Mouse (Mus musculus) left cerebral cortex, postnatal 25 days (tissue): Measurements from ENCODE around the gene Pccb. TPM values are rescaled to one million over a fixed set of nuclear protein-coding genes. Genes with fewer than 3 reads are reported as not detected.
A peak's percentile ranks its signal among the peaks of the same experiment; 100 is the strongest.

ENCODE experiments used
- DNase-seq, 2 experiments: peaks; one replicate each; pipeline ENCODE4 v3.0.0; 2022; ENCODE audit warnings: low spot score in 2 of 2, mixed read lengths in 1 of 2
- intact Hi-C: fragments of 180-260 bp; cut with DNase I; formaldehyde crosslinking; loops from one replicate; pipeline ENCODE4 v1.15.1; 2025
- total RNA-seq, 2 experiments: library from RNA; stranded (reverse); gene quantifications; 2 replicates each; pipeline ENCODE4 v1.2.3; 2021

Gene Pccb
- 10 to 100 TPM; 37.6 to 39.0 TPM for total RNA-seq

GRCm38 (mm10) chr9:101034448-101035098 is at the start of gene Pccb:
TSS of gene Pccb (minus strand) at chr9:101034898.
- peak; percentile 97 to 98 for DNase-seq
- intact Hi-C loops = loop anchor here (1.0 kb wide), 1 partner anchor 39 kb away; no protein-coding TSS in a partner anchor

GRCm38 (mm10) chr9:101083728-101084127 is 49.0 kb upstream of the Pccb start:
- DNase-seq = peak in 1 of 2 experiments; percentile 80
- intact Hi-C loops = no loop called here

- intact Hi-C loops = no loop called here
- no peak for DNase-seq
Measured at GRCm38 (mm10) chr9:101080046-101080685, 45.5 kb upstream of the Pccb start.

GRCm38 (mm10) chr9:101078579-101078978 is 43.9 kb upstream of the Pccb start:
- DNase-seq = no peak
- intact Hi-C loops = loop anchor here (5.0 to 10.0 kb wide), 2 partner anchors 79 to 176 kb away; partner anchors contain the start of gene Ppp2r3a

- intact Hi-C loops = loop anchor here (5.0 to 10.0 kb wide), 2 partner anchors 80 to 177 kb away; partner anchors contain the start of gene Ppp2r3a
- DNase-seq = no peak
Measured at GRCm38 (mm10) chr9:101077486-101077885, 42.8 kb upstream of the Pccb start.

GRCm38 (mm10) chr9:101076095-101076875 is 41.6 kb upstream of the Pccb start:
- peak in 1 of 2 experiments; percentile 28 for DNase-seq
- intact Hi-C loops = loop anchor here (5.0 to 10.0 kb wide), 2 partner anchors 81 to 179 kb away; partner anchors contain the start of gene Ppp2r3a

GRCm38 (mm10) chr9:101075694-101076093 is 41.0 kb upstream of the Pccb start:
- DNase-seq = no peak
- intact Hi-C loops = loop anchor here (5.0 to 10.0 kb wide), 2 partner anchors 82 to 179 kb away; partner anchors contain the start of gene Ppp2r3a

GRCm38 (mm10) chr9:101075091-101075581 is 40.4 kb upstream of the Pccb start:
- intact Hi-C loops = loop anchor here (5.0 to 10.0 kb wide), 2 partner anchors 82 to 180 kb away; partner anchors contain the start of gene Ppp2r3a
- no peak for DNase-seq

GRCm38 (mm10) chr9:101074332-101075021 is 39.8 kb upstream of the Pccb start:
- intact Hi-C loops = loop anchor here (5.0 to 10.0 kb wide), 2 partner anchors 83 to 180 kb away; partner anchors contain the start of gene Ppp2r3a
- DNase-seq = peak; percentile 84 to 86

GRCm38 (mm10) chr9:101073987-101074331 is 39.3 kb upstream of the Pccb start, which contains the start of gene Msl2:
TSS of gene Msl2 (plus strand) at chr9:101074101.
- intact Hi-C loops = loop anchor here (1.0 to 10.0 kb wide), 3 partner anchors 40 to 431 kb away; partner anchors contain the start of genes Pccb and Ppp2r3a
- DNase-seq = no peak

GRCm38 (mm10) chr9:101073041-101073986 is 38.6 kb upstream of the Pccb start:
- intact Hi-C loops = loop anchor here (1.0 to 10.0 kb wide), 3 partner anchors 39 to 431 kb away; partner anchors contain the start of genes Pccb and Ppp2r3a
- DNase-seq = peak; percentile 99

GRCm38 (mm10) chr9:101072506-101072905 is 37.8 kb upstream of the Pccb start:
- peak in 1 of 2 experiments; percentile 10 for DNase-seq
- intact Hi-C loops = loop anchor here (2.0 to 10.0 kb wide), 2 partner anchors 182 to 430 kb away; partner anchors contain the start of gene Ppp2r3a

GRCm38 (mm10) chr9:101069781-101070180 is 35.1 kb upstream of the Pccb start:
- intact Hi-C loops = loop anchor here (10.0 kb wide), 1 partner anchor 185 kb away; the partner anchor contains the start of gene Ppp2r3a

GRCm38 (mm10) chr9:101065076-101065602 is 30.4 kb upstream of the Pccb start:
- peak in 1 of 2 experiments; percentile 69 for DNase-seq

More at GRCm38 (mm10) chr9:101069781-101070180, 35.1 kb upstream of the Pccb start:
- DNase-seq = no peak

GRCm38 (mm10) chr9:101062253-101062780 is 27.6 kb upstream of the Pccb start:
- intact Hi-C loops = no loop called here
- no peak for DNase-seq

More at GRCm38 (mm10) chr9:101065076-101065602, 30.4 kb upstream of the Pccb start:
- intact Hi-C loops = no loop called here

- no peak for DNase-seq
- intact Hi-C loops = no loop called here
Measured at GRCm38 (mm10) chr9:101061035-101061434, 26.3 kb upstream of the Pccb start.

GRCm38 (mm10) chr9:101057156-101057555 is 22.5 kb upstream of the Pccb start:
- intact Hi-C loops = no loop called here
- DNase-seq = no peak
